Mouse (Mus musculus) hindbrain, embryonic 13.5 days (tissue): ENCODE measurements at regions not wholly inside any gene's neighbourhood (a gene's known extent, or its start where the extent isn't known, plus 50 kb on each side); places are given as distances from the start of the nearest gene placed in this dataset.

Experiments used
- ATAC-seq: fragments of 200-750 bp; cut with Nextera tagmentation; 2 replicates; pipeline ENCODE4 v1.8.0; 2017; ENCODE audit warnings: moderate TSS enrichment; ENCODE audit not compliant: low FRiP score
- H3K27ac ChIP-seq: fragments of 300-500 bp; sonication (generic); 2 replicates; pipeline ENCODE4 v1.5.1; 2015; ENCODE audit warnings: inconsistent platforms, mild to moderate bottlenecking, moderate library complexity
- H3K27me3 ChIP-seq: fragments of 300-500 bp; sonication (generic); 2 replicates; pipeline ENCODE4 v1.6.1; 2015; ENCODE audit warnings: mild to moderate bottlenecking, inconsistent platforms
- H3K36me3 ChIP-seq: fragments of 300-500 bp; sonication (generic); 2 replicates; pipeline ENCODE4 v1.6.1; 2015; ENCODE audit warnings: mild to moderate bottlenecking, inconsistent platforms
- H3K4me1 ChIP-seq: fragments of 300-500 bp; sonication (generic); replicated peaks from 2 replicates; pipeline ENCODE4 v1.6.1; 2015; ENCODE audit warnings: inconsistent platforms
- H3K4me2 ChIP-seq: fragments of 300-500 bp; sonication (generic); 2 replicates; pipeline ENCODE4 v1.6.1; 2015; ENCODE audit warnings: inconsistent platforms, mild to moderate bottlenecking, moderate library complexity
- H3K4me3 ChIP-seq: fragments of 300-500 bp; sonication (generic); 2 replicates; pipeline ENCODE4 v1.5.1; 2015; ENCODE audit warnings: mild to moderate bottlenecking, inconsistent platforms
- H3K9ac ChIP-seq: fragments of 300-500 bp; sonication (generic); 2 replicates; pipeline ENCODE4 v1.6.1; 2015; ENCODE audit warnings: mild to moderate bottlenecking, inconsistent platforms
- H3K9me3 ChIP-seq: fragments of 300-500 bp; sonication (generic); 2 replicates; pipeline ENCODE4 v1.6.1; 2016; ENCODE audit warnings: inconsistent platforms
- WGBS: fragments of 180-500 bp; shearing (Covaris S2); methylation state at CpG from one replicate; pipeline ENCODE4 v1.1.7; 2015; 5-methylcytosine and 5-hydroxymethylcytosine counted together

GRCm38 (mm10) chr7:54458386-54458785 lies 376.9 kb upstream of the Luzp2 start:
- Histone ChIP-seq H3K4me3 (no peak overlapping the region), H3K27me3 (no peaks in the 10 kb centered on the region), H3K36me3 (no peaks in the 10 kb centered on the region), H3K4me2 (no peak overlapping the region), H3K9me3 (no peaks in the 10 kb centered on the region), H3K9ac (no peak overlapping the region), H3K4me1 (no peaks in the 10 kb centered on the region), H3K27ac (no peak overlapping the region)
- no peak for ATAC-seq
- 60% methylated on average over 2 of the region's 2 CpGs for WGBS

- no peak overlapping the region for H3K27ac ChIP-seq
- 88% methylated on average over 1 of the region's 1 CpGs for WGBS
Measured at GRCm38 (mm10) chr7:54491254-54491653, 344.0 kb upstream of the Luzp2 start.

GRCm38 (mm10) chr7:54505235-54505634 lies 330.1 kb upstream of the Luzp2 start:
- peak; percentile 54; the same call in 1 of the 2 replicates for ATAC-seq
- Histone ChIP-seq H3K4me3 (no peak overlapping the region), H3K36me3 (no peaks in the 10 kb centered on the region), H3K9ac (no peak overlapping the region), H3K4me2 (no peak overlapping the region), H3K9me3 (no peaks in the 10 kb centered on the region), H3K27me3 (no peaks in the 10 kb centered on the region), H3K27ac (no peak overlapping the region), H3K4me1 (0 out of 2 replicates have a peak, but pooled peaks cover 8% of the 10 kb centered on the region)

More at GRCm38 (mm10) chr7:54491254-54491653, 344.0 kb upstream of the Luzp2 start:
- no peak for ATAC-seq
- no peaks in the 10 kb centered on the region for H3K9me3 ChIP-seq
- H3K4me1 ChIP-seq = no peaks in the 10 kb centered on the region
- no peak overlapping the region for H3K4me3 ChIP-seq
- no peaks in the 10 kb centered on the region for H3K36me3 ChIP-seq
- no peak overlapping the region for H3K9ac ChIP-seq
- no peaks in the 10 kb centered on the region for H3K27me3 ChIP-seq
- H3K4me2 ChIP-seq = no peak overlapping the region

GRCm38 (mm10) chr7:54507006-54507405 lies 328.3 kb upstream of the Luzp2 start:
- Histone ChIP-seq H3K36me3 (no peaks in the 10 kb centered on the region), H3K4me1 (0 out of 2 replicates have a peak, but pooled peaks cover 8% of the 10 kb centered on the region), H3K27me3 (no peaks in the 10 kb centered on the region), H3K9ac (no peak overlapping the region), H3K27ac (no peak overlapping the region), H3K4me3 (no peak overlapping the region), H3K4me2 (no peak overlapping the region), H3K9me3 (no peaks in the 10 kb centered on the region)
- WGBS = 51% methylated on average over 2 of the region's 2 CpGs
- no peak for ATAC-seq

GRCm38 (mm10) chr7:54535693-54536092 lies 299.6 kb upstream of the Luzp2 start:
- Histone ChIP-seq H3K27ac (no peak overlapping the region), H3K4me3 (no peak overlapping the region), H3K4me1 (no peaks in the 10 kb centered on the region), H3K27me3 (no peaks in the 10 kb centered on the region), H3K9me3 (no peaks in the 10 kb centered on the region), H3K9ac (no peak overlapping the region), H3K36me3 (no peaks in the 10 kb centered on the region), H3K4me2 (no peak overlapping the region)
- ATAC-seq = no peak
- 55% methylated on average over 7 of the region's 7 CpGs for WGBS

GRCm38 (mm10) chr7:54557436-54557835 lies 277.9 kb upstream of the Luzp2 start:
- no peaks in the 10 kb centered on the region for H3K36me3 ChIP-seq
- ATAC-seq = no peak
- H3K9ac ChIP-seq = no peak overlapping the region
- no peaks in the 10 kb centered on the region for H3K4me1 ChIP-seq
- H3K27me3 ChIP-seq = no peaks in the 10 kb centered on the region
- no peak overlapping the region for H3K4me3 ChIP-seq
- H3K4me2 ChIP-seq = no peak overlapping the region
- H3K9me3 ChIP-seq = no peaks in the 10 kb centered on the region
- no peak overlapping the region for H3K27ac ChIP-seq
- 78% methylated on average over 3 of the region's 3 CpGs for WGBS

GRCm38 (mm10) chr7:54565569-54566179 lies 269.6 kb upstream of the Luzp2 start:
- Histone ChIP-seq H3K36me3 (no peaks in the 10 kb centered on the region), H3K9ac (no peak overlapping the region), H3K4me2 (no peak overlapping the region), H3K27ac (peak overlapping the region; percentile 60; the same call in 1 of the 2 replicates), H3K4me1 (0 out of 2 replicates have a peak, but pooled peaks cover 6% of the 10 kb centered on the region), H3K27me3 (no peaks in the 10 kb centered on the region), H3K9me3 (no peaks in the 10 kb centered on the region), H3K4me3 (no peak overlapping the region)
- peak; percentile 61 for ATAC-seq
- 34% methylated on average over 3 of the region's 3 CpGs for WGBS

- Histone ChIP-seq H3K9ac (no peak overlapping the region), H3K27me3 (no peaks in the 10 kb centered on the region), H3K27ac (no peak overlapping the region), H3K9me3 (no peaks in the 10 kb centered on the region), H3K4me3 (no peak overlapping the region), H3K36me3 (no peaks in the 10 kb centered on the region), H3K4me1 (no peaks in the 10 kb centered on the region), H3K4me2 (no peak overlapping the region)
- WGBS = 82% methylated on average over 1 of the region's 1 CpGs
- ATAC-seq = no peak
Measured at GRCm38 (mm10) chr7:54599776-54600175, 235.5 kb upstream of the Luzp2 start.

- H3K4me3 ChIP-seq = no peak overlapping the region
- no peaks in the 10 kb centered on the region for H3K4me1 ChIP-seq
- no peaks in the 10 kb centered on the region for H3K27me3 ChIP-seq
- WGBS = 75% methylated on average over 2 of the region's 2 CpGs
- no peak overlapping the region for H3K9ac ChIP-seq
- H3K9me3 ChIP-seq = no peaks in the 10 kb centered on the region
- no peak overlapping the region for H3K4me2 ChIP-seq
- H3K36me3 ChIP-seq = no peaks in the 10 kb centered on the region
- ATAC-seq = no peak
- no peak overlapping the region for H3K27ac ChIP-seq
Measured at GRCm38 (mm10) chr7:54622436-54622835, 212.9 kb upstream of the Luzp2 start.

- Histone ChIP-seq H3K27ac (no peak overlapping the region), H3K4me2 (no peak overlapping the region), H3K4me1 (no peaks in the 10 kb centered on the region), H3K27me3 (no peaks in the 10 kb centered on the region), H3K4me3 (no peak overlapping the region), H3K9ac (no peak overlapping the region), H3K9me3 (no peaks in the 10 kb centered on the region), H3K36me3 (no peaks in the 10 kb centered on the region)
- no peak for ATAC-seq
- WGBS = 82% methylated on average over 6 of the region's 6 CpGs
Measured at GRCm38 (mm10) chr7:54633930-54634329, 201.4 kb upstream of the Luzp2 start.

GRCm38 (mm10) chr7:54634348-54635035 lies 200.8 kb upstream of the Luzp2 start:
- 94% methylated on average over 10 of the region's 10 CpGs for WGBS
- Histone ChIP-seq H3K4me2 (no peak overlapping the region), H3K36me3 (no peaks in the 10 kb centered on the region), H3K4me1 (no peaks in the 10 kb centered on the region), H3K9ac (no peak overlapping the region), H3K27ac (no peak overlapping the region), H3K9me3 (no peaks in the 10 kb centered on the region), H3K4me3 (no peak overlapping the region), H3K27me3 (no peaks in the 10 kb centered on the region)
- ATAC-seq = no peak

- Histone ChIP-seq H3K4me2 (no peak overlapping the region), H3K9me3 (no peaks in the 10 kb centered on the region), H3K4me1 (peaks cover 10% of the 10 kb centered on the region), H3K36me3 (no peaks in the 10 kb centered on the region), H3K4me3 (no peak overlapping the region), H3K9ac (no peak overlapping the region), H3K27me3 (no peaks in the 10 kb centered on the region), H3K27ac (no peak overlapping the region)
- 84% methylated on average over 2 of the region's 2 CpGs for WGBS
- no peak for ATAC-seq
Measured at GRCm38 (mm10) chr7:54645314-54645713, 190.0 kb upstream of the Luzp2 start.

- H3K36me3 ChIP-seq = no peaks in the 10 kb centered on the region
- no peaks in the 10 kb centered on the region for H3K9me3 ChIP-seq
- peaks cover 10% of the 10 kb centered on the region for H3K4me1 ChIP-seq
- H3K4me3 ChIP-seq = no peak overlapping the region
- peak; percentile 59; the same call in 1 of the 2 replicates for ATAC-seq
- H3K27ac ChIP-seq = no peak overlapping the region
- H3K27me3 ChIP-seq = no peaks in the 10 kb centered on the region
- 48% methylated on average over 1 of the region's 1 CpGs for WGBS
- H3K4me2 ChIP-seq = no peak overlapping the region
- H3K9ac ChIP-seq = no peak overlapping the region
Measured at GRCm38 (mm10) chr7:54649025-54649424, 186.3 kb upstream of the Luzp2 start.
